Mouse (Mus musculus) heart, adult 18-20 months (tissue): ENCODE data around the gene Gstm3. TPM values are rescaled to one million over a fixed set of nuclear protein-coding genes. Genes with fewer than 3 reads are reported as not detected.
"Not testable (repeated sequence)": the region's sequence is repeated elsewhere in the genome, so short reads cannot be mapped to it uniquely, and the experiment has no call there.

Experiments
- DNase-seq, 2 experiments: peaks; one replicate each; pipeline ENCODE4 v3.0.0; 2021 to 2022; ENCODE audit warnings: mixed read lengths in 1 of 2
- total RNA-seq, 2 experiments: library from RNA; stranded (reverse); gene quantifications; 2 replicates each; pipeline ENCODE4 v1.2.3; 2021

Gstm3 gene
- total RNA-seq, 2 experiments from 2014 or later, result not detected

DNA sequence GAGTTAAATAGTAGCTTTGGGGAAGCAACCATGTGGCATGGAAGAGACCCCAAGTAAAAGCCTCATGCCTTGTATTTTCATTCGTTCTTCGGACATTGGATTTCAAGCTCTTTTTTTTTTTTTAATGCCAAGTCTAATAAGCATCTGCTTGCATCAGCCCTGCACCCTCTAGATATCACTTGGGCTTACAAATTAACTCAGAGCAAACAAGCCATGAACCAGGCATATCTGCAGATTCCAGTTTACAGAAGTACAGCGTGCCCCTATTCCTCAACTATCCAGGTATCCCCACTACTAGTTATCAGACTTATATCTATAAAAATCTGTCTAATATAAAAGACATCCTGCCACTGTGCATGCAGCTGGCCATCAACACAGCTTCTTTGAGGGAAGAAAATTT is 3.0 kb upstream of the Gstm3 start:
- no peak for DNase-seq

DNA sequence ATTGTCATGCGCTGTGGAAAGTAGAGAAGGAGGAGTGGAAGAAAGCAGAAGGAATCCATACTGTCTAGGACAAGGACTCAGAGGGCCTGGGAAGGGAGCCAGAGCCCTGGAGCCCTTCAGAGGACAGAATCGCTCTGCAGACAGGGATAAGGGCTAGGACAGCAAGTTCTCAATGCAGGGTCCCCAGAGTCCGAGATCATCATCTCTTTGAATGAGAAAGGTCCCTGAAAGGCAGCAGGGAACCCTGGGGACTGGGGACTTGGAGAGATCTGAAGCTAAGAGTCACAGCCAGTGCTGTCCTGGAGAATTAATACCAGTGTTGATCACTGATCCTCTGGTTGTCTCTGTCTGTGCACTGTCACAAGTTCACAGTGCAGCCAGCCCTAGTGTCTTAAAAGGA is 2.0 kb upstream of the Gstm3 start:
- peak in 1 of 2 experiments; percentile 62 for DNase-seq

DNA sequence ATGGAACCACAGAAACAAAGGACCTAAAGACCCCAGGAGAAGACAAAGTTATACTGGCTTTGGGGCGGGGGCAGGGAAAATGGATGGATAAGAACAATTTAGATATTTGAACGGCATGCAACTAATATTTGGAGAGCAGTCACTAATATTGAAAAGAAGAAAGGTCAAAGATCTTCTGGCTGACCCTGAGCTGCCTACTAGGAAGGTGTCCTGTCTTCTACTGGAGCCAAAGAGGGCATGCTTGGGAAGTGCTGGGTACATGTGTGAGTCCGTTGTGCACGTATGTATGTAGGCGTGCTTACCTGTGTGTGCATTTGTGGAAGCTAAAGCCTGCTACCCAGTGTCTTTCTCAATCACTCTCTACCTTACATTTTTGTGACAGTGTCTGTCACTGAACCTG is 2.5 kb downstream of the Gstm3 start:
- no peak for DNase-seq

DNA sequence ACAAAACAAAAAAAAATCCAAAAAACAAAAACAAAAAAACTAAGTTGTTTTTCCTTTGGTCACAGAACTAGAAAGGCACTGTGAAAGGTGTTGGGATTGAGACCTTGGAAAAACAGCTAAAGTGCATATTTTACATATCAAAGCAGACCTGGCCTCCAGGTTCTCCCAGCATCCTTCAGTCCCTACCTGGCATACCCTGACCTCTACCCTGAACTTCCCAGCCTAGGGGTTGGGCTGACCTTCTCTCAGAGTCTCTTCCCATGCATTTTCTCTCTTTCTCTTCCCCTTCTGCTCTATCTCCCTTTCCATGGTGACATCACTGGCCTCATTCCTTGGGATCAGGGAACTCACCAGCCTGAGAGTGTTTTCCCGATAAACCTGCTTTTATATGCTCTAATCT is 3.5 kb downstream of the Gstm3 start:
- no peak for DNase-seq

DNA sequence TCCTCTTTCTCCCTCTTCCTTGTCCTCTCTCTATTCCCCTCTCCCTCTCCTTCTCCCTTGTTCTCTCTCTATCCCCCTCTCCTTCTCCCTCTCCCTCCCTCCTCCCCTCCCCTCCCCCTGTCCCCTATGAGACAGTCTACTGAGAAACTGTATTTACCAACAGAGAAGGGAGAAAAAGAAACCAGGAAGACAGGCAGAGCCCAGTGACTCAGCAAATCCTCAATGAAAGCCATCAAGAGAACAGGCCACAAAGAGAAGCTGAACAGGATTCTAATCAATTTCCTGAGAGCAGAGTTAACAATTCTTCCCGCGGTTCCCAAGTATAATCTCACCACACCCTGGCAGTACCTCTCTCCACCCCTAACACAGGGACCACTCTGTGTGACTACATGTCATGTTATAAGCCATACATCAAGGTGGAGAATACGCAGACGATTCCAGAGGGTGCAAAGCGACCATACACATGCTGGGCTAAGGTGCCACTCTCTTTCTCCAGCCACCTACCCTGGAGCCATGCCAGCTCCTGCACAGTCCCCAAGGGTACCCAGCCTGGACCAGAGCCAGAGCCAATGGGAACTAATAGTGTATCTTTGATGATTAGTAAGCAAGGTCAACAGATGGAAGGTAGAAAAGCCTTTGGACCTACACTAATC is 4.3 kb downstream of the Gstm3 start:
- no peak for DNase-seq

DNA sequence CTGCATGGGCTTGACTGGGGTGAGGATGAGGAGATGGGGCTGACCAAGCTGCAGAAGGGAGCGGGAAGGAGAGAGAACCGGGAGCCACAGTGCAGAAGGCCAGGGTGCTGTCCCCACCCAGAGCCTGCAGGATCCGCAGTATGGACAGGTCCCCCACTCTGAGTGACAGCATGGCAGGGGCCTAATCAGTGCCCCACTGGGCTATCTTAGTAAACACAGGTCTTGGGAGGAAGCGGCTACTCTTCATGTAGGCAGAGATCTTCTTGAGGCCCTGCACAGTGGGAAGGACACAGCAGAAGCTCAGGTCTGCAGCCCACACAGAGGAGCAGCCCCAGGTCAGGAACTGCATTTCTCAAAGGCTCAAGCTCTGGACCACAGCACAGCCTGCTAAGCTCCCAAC is 5.1 kb downstream of the Gstm3 start:
- no peak for DNase-seq

DNA sequence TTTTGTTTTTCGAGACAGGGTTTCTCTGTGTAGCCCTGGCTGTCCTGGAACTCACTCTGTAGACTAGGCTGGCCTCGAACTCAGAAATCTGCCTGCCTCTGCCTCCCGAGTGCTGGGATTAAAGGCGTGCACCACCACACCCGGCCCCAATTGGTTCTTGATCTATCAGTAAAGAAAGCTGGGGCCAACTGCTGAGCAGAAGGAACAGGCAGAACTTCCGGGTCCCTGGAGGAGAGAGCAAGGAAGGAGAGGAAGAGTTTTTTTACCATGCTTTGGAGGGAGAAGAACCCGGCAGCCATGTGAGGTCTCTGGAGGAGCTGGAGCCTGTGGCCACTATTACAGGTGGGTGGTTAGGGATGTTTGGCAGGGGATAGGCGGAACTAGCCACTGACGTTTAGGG is 13.8 kb downstream of the Gstm3 start:
- not testable (repeated sequence) for DNase-seq

DNA sequence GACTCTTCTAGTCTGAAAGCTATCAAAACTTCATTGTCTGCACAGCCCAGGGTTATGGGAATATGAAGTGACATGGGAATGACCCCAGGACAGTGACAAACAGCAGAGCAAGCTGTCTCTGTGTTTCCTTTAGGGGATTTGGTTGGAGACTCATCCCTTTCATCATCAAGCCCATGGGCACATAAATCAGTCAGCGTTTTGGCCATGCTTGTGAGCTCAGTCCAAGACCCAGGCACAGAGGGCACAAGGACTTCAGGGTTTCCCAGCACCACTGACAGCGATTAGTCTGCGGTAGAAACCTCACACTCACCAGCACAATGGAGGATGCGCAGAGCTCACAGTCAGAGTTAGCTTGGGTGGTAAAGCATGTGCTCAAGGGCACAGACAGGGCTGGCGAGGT is 15.2 kb downstream of the Gstm3 start:
- DNase-seq, result no peak

DNA sequence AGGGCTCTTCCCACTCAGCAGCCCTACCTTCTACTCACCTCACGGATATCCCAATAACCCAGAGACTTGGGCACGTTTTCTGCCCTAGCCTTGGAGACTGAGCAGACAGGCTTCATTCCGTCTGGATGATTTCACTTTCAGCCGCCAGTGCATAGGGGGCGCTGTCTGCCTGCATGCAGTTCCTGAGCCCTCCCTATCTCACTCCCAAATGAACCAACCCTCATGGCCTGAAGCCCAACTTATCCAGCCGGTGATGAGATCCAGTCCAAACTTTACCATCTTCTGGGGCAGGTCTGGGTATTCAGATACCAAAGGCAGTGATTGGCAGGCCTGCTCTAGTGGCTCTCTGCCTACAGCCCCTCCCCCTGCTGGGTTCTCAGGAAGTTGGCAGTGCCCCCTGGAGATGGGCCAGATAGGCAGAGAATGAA is 15.7 kb downstream of the Gstm3 start:
- peak; percentile 87 to 91 for DNase-seq

DNA sequence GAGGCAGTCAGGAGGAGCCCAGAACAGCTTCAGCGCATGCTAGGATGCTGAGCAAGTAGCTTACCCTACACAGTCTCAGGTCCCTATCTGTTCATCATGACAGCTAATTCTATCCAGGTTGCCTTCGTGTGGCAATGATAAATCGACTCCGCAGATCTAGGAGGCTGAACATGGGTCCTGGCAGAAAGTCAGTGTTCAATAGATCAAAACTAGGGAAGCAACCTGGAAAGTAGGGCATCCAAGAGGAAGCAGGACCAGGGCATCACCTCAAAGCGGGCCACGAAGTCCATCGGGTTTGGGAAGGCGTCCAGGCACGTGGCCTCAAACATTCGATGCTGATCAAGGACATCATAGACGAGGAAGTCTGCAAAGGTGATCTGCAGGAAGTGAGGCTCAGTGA is 18.6 kb downstream of the Gstm3 start:
- DNase-seq, result no peak

DNA sequence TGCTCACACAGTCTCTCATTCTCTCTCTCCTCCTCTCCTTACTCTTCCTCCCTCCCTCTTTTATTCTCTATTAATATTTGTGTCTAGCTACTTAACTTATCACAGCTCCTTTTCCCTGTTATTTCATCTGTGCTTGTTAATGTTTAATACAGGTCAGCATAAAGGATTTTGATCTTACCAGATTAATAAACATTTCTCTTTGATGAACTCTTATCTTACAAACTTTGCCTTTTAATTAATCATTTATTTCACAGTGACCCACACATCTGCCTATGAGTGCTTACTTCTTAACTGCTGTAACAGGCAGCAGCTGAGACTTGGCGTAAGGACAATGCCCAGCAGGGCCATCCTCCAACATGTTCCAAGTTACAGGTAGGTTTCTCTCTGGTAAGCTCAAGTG is 19.6 kb downstream of the Gstm3 start:
- DNase-seq, result not testable (repeated sequence)

DNA sequence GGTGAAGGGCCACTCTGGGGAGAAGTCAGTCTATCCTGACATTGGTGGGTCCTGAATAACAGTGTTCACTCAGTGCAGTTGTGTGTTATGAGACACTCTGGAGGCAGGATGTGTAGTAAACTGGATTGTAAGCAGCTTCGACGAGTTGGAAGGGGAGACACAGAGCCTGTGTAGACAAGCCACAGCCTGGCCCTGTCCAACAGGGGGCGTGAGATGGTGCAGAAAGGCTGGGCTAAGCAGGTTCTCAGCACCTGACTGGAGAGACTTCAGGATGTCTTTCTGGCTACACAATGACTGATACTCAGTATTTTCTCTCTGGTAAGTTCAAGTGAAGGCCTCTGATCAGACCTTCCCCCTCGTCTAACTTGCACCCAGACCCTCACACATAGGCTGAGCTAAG is 23.4 kb downstream of the Gstm3 start:
- no peak for DNase-seq

DNA sequence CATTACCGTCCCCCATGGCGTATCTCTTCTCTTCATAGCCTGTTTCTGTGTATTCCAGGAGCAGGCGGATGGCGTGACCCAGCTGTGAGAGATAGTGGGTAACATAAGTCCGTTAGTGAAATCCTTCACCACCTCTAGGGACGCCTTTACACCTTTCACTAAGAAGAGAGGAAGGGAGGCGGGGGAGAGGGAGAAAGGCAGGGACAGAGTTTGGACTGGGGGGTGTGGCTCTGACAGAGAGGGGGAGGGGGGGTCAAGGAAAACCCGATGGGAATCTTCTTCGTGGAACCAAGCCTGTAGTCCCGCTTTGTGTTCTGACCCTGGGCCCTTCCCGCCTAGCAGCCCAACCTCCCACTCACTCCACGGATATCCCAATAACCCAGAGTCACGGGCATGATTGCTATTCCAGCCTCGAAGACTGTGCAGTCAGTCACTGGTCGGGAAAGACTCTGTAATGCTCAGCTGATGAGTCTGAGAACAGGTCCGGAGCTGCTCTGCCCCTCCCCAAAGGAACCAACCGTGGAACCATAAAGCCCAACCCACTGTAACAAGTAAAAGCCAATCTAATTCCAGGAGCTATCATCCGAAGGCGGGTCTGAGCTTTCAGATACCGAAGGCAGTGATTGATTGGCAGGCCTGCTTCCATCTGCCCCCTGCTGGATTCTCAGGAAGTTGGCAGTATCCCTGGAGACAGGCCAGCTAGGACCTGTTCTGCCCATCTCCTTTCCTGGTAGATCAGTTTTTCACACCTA is 25.7 kb downstream of the Gstm3 start, which contains the start of gene Gstm6:
Gstm6 (minus strand) TSS at position 511 of the 752 bp plus-strand sequence.
- DNase-seq, result no peak

DNA sequence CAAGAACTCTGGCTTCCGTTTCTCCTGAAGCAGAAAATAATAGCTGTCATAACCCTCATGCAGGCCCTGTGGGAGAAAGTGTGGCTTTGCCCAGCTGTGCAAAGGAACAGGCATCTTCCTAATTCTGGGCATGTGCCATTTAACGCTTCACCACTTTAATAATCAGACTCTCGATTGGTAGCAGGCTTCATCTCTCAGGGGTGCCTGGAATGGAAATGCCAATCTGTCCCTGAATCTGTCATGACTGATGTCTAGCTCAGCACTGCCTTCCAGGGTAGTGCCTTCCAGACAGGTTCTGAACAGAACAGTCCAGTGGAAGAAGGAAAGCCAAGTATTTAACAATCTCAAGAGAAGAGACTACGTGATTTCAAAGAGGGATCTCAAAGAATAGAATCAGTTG is 27.8 kb downstream of the Gstm3 start:
- DNase-seq, result no peak

DNA sequence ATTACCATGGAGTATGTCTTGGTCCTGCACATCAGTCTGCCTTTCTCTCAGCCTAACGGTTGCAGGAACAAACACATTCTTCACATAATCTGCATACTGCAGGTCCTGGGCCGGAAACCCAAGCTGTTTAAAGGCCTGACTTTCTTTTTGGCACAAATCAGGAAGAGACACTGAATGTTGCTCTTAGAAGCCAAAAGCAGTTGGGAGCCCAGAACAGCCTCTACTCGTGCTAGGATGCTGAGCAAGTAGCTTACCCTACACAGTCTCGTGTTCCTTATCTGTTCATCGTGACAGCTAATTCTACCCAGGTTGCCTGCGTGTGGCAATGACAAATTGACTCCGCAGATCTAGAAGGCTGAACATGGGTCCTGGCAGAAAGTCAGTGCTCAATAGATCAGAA is 28.6 kb downstream of the Gstm3 start:
- no peak for DNase-seq

DNA sequence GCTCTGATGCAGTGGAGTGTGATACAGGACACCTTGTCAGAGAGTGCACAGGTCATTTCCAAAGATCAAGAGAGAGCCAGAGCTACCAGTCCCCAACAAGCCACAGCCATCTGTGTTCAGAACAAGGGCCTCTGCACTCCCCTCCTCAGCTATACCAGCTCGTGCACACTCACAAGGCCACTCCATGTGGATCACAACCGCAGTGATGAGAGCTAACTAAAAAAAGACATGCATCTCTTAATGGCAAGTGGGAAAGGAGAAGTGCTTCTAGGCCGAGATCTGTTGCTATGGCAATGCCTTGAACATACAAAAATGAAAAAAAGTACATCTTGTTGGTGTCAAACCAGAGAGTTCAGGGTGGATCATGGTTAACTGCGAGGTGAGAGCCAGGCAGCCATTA is 29.3 kb downstream of the Gstm3 start:
- no peak for DNase-seq

DNA sequence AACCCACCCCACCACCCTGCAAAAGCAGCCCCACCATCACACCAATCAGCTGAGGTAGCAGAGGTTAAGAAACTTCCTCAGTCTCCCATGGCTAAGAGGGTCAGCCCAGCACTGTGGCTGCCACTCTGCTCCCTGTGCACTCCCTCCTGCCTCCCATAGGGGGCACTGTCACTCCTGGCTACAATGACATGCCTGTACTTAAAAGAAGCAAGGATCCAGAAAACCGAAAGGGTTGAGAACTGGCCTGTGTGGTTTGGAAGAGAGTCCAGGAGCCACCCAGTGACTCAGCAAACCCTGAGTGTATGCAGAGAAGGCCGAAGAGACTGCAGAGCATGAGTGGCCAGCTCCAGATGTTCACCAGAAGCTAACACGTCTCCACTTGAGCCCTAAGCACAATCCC is 29.7 kb downstream of the Gstm3 start:
- DNase-seq, result peak; percentile 88 to 89

DNA sequence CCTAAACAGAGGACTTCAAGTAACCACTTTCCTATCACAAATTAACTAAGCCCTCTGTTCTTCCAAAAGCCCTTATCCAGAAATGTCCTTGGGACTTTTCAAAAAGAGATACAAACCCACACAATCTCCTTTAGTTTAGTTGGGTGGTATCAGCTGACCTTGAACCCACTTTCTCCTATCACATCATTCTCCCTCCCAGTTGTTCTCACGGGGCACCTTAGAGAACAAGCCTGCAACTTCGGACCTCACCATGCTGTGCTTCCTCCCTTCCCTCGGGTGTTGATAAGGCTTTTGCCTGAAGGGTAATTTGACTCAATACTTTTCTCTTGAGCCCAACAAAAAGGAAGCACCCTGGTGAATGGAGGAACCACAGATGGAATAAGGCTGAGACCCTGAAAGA is 33.2 kb downstream of the Gstm3 start:
- no peak for DNase-seq

DNA sequence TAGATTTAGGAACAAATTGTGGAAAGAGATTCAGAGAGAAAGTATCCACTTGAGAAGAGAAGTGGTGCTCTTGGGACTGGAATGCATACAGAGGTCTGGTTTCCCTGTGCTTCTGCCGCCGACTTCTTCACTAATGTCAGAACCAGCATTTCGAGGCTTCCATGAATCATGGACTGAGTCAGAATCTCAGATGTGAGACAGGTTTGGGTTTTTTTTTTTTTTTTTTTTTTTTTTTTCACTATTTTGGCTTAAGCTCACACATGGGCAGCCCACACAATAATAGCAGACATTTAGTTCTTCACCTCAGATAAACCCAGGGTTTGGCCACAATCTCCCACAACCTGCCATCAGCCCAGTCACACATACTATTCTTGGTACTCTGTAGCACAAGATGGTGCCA is 33.8 kb downstream of the Gstm3 start:
- DNase-seq, result no peak

DNA sequence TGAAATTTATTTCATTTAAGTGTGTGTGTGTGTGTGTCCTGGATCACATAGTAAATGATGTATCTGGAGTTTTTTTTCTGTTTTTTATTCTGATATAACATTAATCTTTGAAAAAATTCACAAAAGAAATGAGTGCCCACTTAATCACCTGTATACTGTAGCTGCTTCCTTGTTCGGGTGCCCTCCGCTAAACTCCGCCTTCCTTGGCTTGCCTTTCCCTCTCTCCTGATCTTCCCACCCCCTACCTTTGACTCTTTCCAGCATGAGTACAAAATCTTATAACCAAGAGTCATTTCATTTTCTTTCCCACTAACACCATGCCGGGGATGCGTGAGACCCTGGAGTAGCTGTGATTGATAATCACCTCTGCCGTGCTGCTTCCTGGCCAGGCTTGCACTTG is 37.0 kb downstream of the Gstm3 start:
- peak in 1 of 2 experiments; percentile 36 for DNase-seq

DNA sequence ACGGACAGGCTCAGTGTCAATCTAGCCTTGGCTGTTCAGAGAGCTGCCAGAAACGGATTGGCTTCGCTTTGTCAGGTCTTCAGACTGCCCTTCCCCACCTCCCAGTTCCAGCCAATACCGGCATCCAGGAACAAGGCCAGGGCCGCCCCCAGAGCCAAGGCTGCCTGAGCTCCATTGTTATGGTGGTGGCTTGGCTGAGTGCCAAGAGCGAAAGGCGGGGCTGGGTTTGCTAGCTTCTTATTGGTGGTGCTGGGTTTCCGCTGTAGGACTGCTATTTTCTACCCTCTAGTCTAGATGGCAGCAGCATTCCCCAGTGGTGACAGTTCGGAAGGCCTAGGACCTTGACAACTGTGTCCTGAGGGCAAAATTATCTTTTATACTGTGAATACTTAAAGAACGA is 37.4 kb downstream of the Gstm3 start, which contains the start of gene Gstm7:
Gstm7 (minus strand) TSS at position 148 of the 400 bp plus-strand sequence.
- DNase-seq, result peak; percentile 99

DNA sequence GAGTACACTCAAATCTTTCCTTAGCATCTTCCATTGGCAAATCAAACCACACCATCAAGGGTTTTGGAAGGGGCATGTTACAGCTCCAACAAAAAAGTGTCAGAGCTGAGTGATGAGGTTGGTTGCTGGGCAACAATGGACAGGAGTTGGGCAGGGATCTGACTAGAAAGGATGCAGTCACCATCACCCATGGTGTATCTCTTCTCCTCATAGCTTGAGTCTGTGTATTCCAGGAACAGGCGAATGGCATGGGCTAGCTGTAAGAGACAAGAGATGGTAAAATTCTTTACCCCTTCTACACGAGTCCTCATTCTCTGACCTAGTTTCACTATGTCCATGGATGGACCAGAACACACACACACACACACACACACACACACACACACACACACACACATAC is 37.9 kb downstream of the Gstm3 start:
- no peak for DNase-seq

DNA sequence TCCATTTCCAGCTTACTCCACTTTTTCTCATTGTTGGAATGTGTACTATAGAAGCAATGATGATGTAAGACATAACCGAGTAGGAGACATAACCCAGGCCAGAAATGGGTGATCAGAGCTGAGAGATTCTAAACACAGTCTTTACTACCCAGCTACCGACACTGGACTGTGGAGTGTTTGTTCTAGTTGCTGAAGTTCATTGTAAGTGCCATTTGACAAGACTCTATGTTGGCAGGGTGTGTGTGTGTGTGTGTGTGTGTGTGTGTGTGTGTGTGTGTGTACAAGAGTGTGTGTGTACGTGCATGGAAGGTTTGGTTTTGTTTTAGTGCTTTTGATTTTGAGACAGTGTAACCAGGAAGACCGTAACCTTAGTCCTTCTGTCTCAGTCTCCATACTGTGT is 39.4 kb downstream of the Gstm3 start:
- DNase-seq, result no peak

DNA sequence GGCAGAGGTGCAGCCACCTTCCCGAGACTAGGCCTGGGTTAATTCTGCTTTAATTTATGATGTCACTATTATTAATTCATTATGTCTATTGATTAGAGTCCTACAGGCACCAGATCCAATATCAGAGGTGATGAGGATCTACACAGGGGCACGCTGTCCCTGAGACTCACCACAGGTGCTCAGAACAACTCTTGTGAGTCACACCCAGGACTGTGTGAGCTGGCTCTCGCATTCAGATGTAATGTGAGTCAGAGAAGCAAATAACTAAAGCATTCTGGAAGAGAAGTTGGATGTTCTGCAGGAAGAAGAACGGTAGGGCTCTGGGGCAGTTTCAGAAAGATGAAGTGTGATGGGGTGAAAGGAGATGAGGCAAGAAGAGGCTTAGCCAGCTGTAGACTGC is 39.8 kb downstream of the Gstm3 start:
- DNase-seq, result no peak
